Mouse (Mus musculus): ENCODE data around the gene Slc12a6.

DNA sequence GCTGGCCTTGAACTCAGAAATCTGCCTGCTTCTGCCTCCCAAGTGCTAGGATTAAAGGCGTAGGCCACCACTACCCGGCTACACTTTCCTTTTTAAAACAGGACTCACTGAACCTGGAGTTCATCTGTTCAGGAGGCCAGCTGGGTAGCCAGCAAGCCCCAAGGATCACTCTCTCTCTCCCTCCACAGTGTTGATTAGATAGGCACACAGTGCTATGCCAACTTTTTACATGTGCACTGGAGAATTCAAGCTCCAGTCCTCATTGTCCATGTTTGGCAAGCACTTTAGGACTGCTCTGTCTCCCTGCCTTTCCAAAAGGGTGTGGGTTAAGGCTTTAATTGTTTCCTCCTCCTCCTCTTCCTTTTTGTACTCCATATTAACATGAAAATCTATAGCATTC lies 4.4 kb downstream of the Slc12a6 start:
- TF ChIP-seq MAFK (IDR thresholded peaks at IDR 0.05; ENCODE audit: insufficient read depth, low read depth, low read length), result no peak
- TF ChIP-seq ZNF384 (IDR thresholded peaks at IDR 0.05; ENCODE audit: low read depth, low read length), result no peak
- TF ChIP-seq ZC3H11A (IDR thresholded peaks at IDR 0.05; ENCODE audit: borderline replicate concordance, low read depth, low read length), result no peak
- TF ChIP-seq CHD2 (IDR thresholded peaks at IDR 0.05; ENCODE audit: low read depth, low read length), result no peak
- no peak for TF ChIP-seq HCFC1 (IDR thresholded peaks at IDR 0.05; ENCODE audit: borderline replicate concordance, insufficient read depth, low read length)

Measured in ES-E14 (cell line).